Mouse (Mus musculus): ENCODE data around the gene Rdh19. TPM values are rescaled to one million over a fixed set of nuclear protein-coding genes. Genes with fewer than 3 reads are reported as not detected.
"Not testable (repeated sequence)": the region's sequence is repeated elsewhere in the genome, so short reads cannot be mapped to it uniquely, and the experiment has no call there.

Rdh19 gene
- polyA plus RNA-seq (2015; fragmentation: Nextera tagmentation; extraction: Ambion mirVana), result not detected in 2 replicates

- H3K4me1 ChIP-seq (ENCODE audit: insufficient read depth, low read depth, low read length), result no peaks in the 10 kb centered on the region
- H3K9me3 ChIP-seq (ENCODE audit: low read length), result no peaks in the 10 kb centered on the region
- no peak within 1 kb of the TSS for H3K9ac ChIP-seq (replicated peaks; ENCODE audit: low read depth)
- H3K36me3 ChIP-seq (ENCODE audit: insufficient read depth, low read length), result no peaks in the 10 kb centered on the region
- TF ChIP-seq CTCF (IDR thresholded peaks at IDR 0.05) (no peak), EP300 (IDR thresholded peaks at IDR 0.05) (no peak)
- DNase-seq (ENCODE audit: low spot score) (no peak), ATAC-seq (no peak)
- H3K27ac ChIP-seq (ENCODE audit: low read length), result no peak within 1 kb of the TSS
- no peaks in the 10 kb centered on the region for H3K27me3 ChIP-seq (replicated peaks; ENCODE audit: insufficient read depth, low read length)
- WGBS, result 54% methylated on average over 1 of the region's 1 CpGs
- no peak within 1 kb of the TSS for H3K4me3 ChIP-seq (ENCODE audit: low read depth, low read length)
- no peak within 1 kb of the TSS for H3K4me2 ChIP-seq (replicated peaks; ENCODE audit: low read depth, low read length)
Observed at GRCm38 (mm10) chr10:127849628-127850027, at the start of gene Rdh19. Rdh19 (plus strand) TSS chr10:127849928.

- no peaks in the 10 kb centered on the region for H3K9me3 ChIP-seq (ENCODE audit: low read length)
- TF ChIP-seq CTCF (IDR thresholded peaks at IDR 0.05) (no peak), EP300 (IDR thresholded peaks at IDR 0.05) (no peak)
- H3K9ac ChIP-seq (replicated peaks; ENCODE audit: low read depth), result no peak within 1 kb of the TSS
- WGBS, result 82% methylated on average over 6 of the region's 6 CpGs
- no peak within 1 kb of the TSS for H3K4me2 ChIP-seq (replicated peaks; ENCODE audit: low read depth, low read length)
- no peak within 1 kb of the TSS for H3K27ac ChIP-seq (ENCODE audit: low read length)
- no peak for ATAC-seq
- H3K36me3 ChIP-seq (ENCODE audit: insufficient read depth, low read length), result no peaks in the 10 kb centered on the region
- DNase-seq (ENCODE audit: low spot score), result no peak
- H3K4me1 ChIP-seq (ENCODE audit: insufficient read depth, low read depth, low read length), result no peaks in the 10 kb centered on the region
- no peak within 1 kb of the TSS for H3K4me3 ChIP-seq (ENCODE audit: low read depth, low read length)
- H3K27me3 ChIP-seq (replicated peaks; ENCODE audit: insufficient read depth, low read length), result no peaks in the 10 kb centered on the region
Observed at GRCm38 (mm10) chr10:127800891-127801290, 48.8 kb upstream of the Rdh19 start, which contains the start of gene Rdh16. Rdh16 (plus strand) TSS chr10:127801152.

GRCm38 (mm10) chr10:127801612-127802011, 48.1 kb upstream of the Rdh19 start:
- H3K9me3 ChIP-seq (ENCODE audit: low read length), result no peaks in the 10 kb centered on the region
- DNase-seq (ENCODE audit: low spot score) (no peak), ATAC-seq (no peak)
- 80% methylated on average over 2 of the region's 2 CpGs for WGBS
- no peak overlapping the region for H3K4me3 ChIP-seq (ENCODE audit: low read depth, low read length)
- no peaks in the 10 kb centered on the region for H3K36me3 ChIP-seq (ENCODE audit: insufficient read depth, low read length)
- no peak overlapping the region for H3K4me2 ChIP-seq (replicated peaks; ENCODE audit: low read depth, low read length)
- H3K27me3 ChIP-seq (replicated peaks; ENCODE audit: insufficient read depth, low read length), result no peaks in the 10 kb centered on the region
- no peak overlapping the region for H3K9ac ChIP-seq (replicated peaks; ENCODE audit: low read depth)
- TF ChIP-seq EP300 (IDR thresholded peaks at IDR 0.05) (no peak), CTCF (IDR thresholded peaks at IDR 0.05) (no peak)
- H3K27ac ChIP-seq (ENCODE audit: low read length), result no peak overlapping the region
- H3K4me1 ChIP-seq (ENCODE audit: insufficient read depth, low read depth, low read length), result no peaks in the 10 kb centered on the region

GRCm38 (mm10) chr10:127802236-127802635, 47.5 kb upstream of the Rdh19 start:
- ATAC-seq, result no peak
- H3K27ac ChIP-seq (ENCODE audit: low read length), result no peak overlapping the region
- H3K9ac ChIP-seq (replicated peaks; ENCODE audit: low read depth), result no peak overlapping the region
- WGBS, result 73% methylated on average over 5 of the region's 5 CpGs
- TF ChIP-seq EP300 (IDR thresholded peaks at IDR 0.05) (no peak), CTCF (IDR thresholded peaks at IDR 0.05) (no peak)
- no peaks in the 10 kb centered on the region for H3K4me1 ChIP-seq (ENCODE audit: insufficient read depth, low read depth, low read length)
- no peak overlapping the region for H3K4me3 ChIP-seq (ENCODE audit: low read depth, low read length)
- H3K4me2 ChIP-seq (replicated peaks; ENCODE audit: low read depth, low read length), result no peak overlapping the region
- H3K27me3 ChIP-seq (replicated peaks; ENCODE audit: insufficient read depth, low read length), result no peaks in the 10 kb centered on the region
- DNase-seq (ENCODE audit: low spot score), result no peak
- no peaks in the 10 kb centered on the region for H3K9me3 ChIP-seq (ENCODE audit: low read length)
- no peaks in the 10 kb centered on the region for H3K36me3 ChIP-seq (ENCODE audit: insufficient read depth, low read length)

GRCm38 (mm10) chr10:127804416-127804815, 45.3 kb upstream of the Rdh19 start:
- ATAC-seq (no peak), DNase-seq (ENCODE audit: low spot score) (no peak)
- Histone ChIP-seq H3K9me3 (ENCODE audit: low read length) (no peaks in the 10 kb centered on the region), H3K4me3 (ENCODE audit: low read depth, low read length) (no peak overlapping the region), H3K9ac (replicated peaks; ENCODE audit: low read depth) (no peak overlapping the region), H3K27me3 (replicated peaks; ENCODE audit: insufficient read depth, low read length) (no peaks in the 10 kb centered on the region), H3K36me3 (ENCODE audit: insufficient read depth, low read length) (no peaks in the 10 kb centered on the region), H3K27ac (ENCODE audit: low read length) (no peak overlapping the region), H3K4me1 (ENCODE audit: insufficient read depth, low read depth, low read length) (no peaks in the 10 kb centered on the region), H3K4me2 (replicated peaks; ENCODE audit: low read depth, low read length) (no peak overlapping the region)
- no peak for TF ChIP-seq EP300 (IDR thresholded peaks at IDR 0.05)
- TF ChIP-seq CTCF (IDR thresholded peaks at IDR 0.05), result no peak
- 59% methylated on average over 7 of the region's 7 CpGs for WGBS

- no peaks in the 10 kb centered on the region for H3K9me3 ChIP-seq (ENCODE audit: low read length)
- H3K9ac ChIP-seq (replicated peaks; ENCODE audit: low read depth), result no peak overlapping the region
- no peaks in the 10 kb centered on the region for H3K27me3 ChIP-seq (replicated peaks; ENCODE audit: insufficient read depth, low read length)
- DNase-seq (ENCODE audit: low spot score) (no peak), ATAC-seq (no peak)
- H3K36me3 ChIP-seq (ENCODE audit: insufficient read depth, low read length), result no peaks in the 10 kb centered on the region
- no peaks in the 10 kb centered on the region for H3K4me1 ChIP-seq (ENCODE audit: insufficient read depth, low read depth, low read length)
- H3K4me3 ChIP-seq (ENCODE audit: low read depth, low read length), result no peak overlapping the region
- TF ChIP-seq EP300 (IDR thresholded peaks at IDR 0.05) (no peak), CTCF (IDR thresholded peaks at IDR 0.05) (no peak)
- no peak overlapping the region for H3K4me2 ChIP-seq (replicated peaks; ENCODE audit: low read depth, low read length)
- no peak overlapping the region for H3K27ac ChIP-seq (ENCODE audit: low read length)
Observed at GRCm38 (mm10) chr10:127815888-127816287, 33.8 kb upstream of the Rdh19 start.

GRCm38 (mm10) chr10:127817268-127817910, 32.3 kb upstream of the Rdh19 start:
- H3K9me3 ChIP-seq (ENCODE audit: low read length); ATAC-seq; H3K9ac ChIP-seq (replicated peaks; ENCODE audit: low read depth); H3K4me2 ChIP-seq (replicated peaks; ENCODE audit: low read depth, low read length); H3K4me1 ChIP-seq (ENCODE audit: insufficient read depth, low read depth, low read length); H3K36me3 ChIP-seq (ENCODE audit: insufficient read depth, low read length); H3K4me3 ChIP-seq (ENCODE audit: low read depth, low read length); DNase-seq (ENCODE audit: low spot score); H3K27me3 ChIP-seq (replicated peaks; ENCODE audit: insufficient read depth, low read length); H3K27ac ChIP-seq (ENCODE audit: low read length): not testable (repeated sequence)
- 72% methylated on average over 4 of the region's 4 CpGs for WGBS

GRCm38 (mm10) chr10:127821806-127822205, 27.9 kb upstream of the Rdh19 start:
- H3K4me1 ChIP-seq (ENCODE audit: insufficient read depth, low read depth, low read length); DNase-seq (ENCODE audit: low spot score); H3K4me3 ChIP-seq (ENCODE audit: low read depth, low read length); H3K27ac ChIP-seq (ENCODE audit: low read length); H3K4me2 ChIP-seq (replicated peaks; ENCODE audit: low read depth, low read length); H3K27me3 ChIP-seq (replicated peaks; ENCODE audit: insufficient read depth, low read length); H3K9me3 ChIP-seq (ENCODE audit: low read length); H3K9ac ChIP-seq (replicated peaks; ENCODE audit: low read depth); H3K36me3 ChIP-seq (ENCODE audit: insufficient read depth, low read length); ATAC-seq: not testable (repeated sequence)
- WGBS, result 73% methylated on average over 2 of the region's 2 CpGs
